Mouse (Mus musculus): ENCODE data around the gene Npas3. TPM values are rescaled to one million over a fixed set of nuclear protein-coding genes. Genes with fewer than 3 reads are reported as not detected.

Gene Npas3
- polyA plus RNA-seq, 1 experiment from 2014 or later, result 4.1 TPM

DNA sequence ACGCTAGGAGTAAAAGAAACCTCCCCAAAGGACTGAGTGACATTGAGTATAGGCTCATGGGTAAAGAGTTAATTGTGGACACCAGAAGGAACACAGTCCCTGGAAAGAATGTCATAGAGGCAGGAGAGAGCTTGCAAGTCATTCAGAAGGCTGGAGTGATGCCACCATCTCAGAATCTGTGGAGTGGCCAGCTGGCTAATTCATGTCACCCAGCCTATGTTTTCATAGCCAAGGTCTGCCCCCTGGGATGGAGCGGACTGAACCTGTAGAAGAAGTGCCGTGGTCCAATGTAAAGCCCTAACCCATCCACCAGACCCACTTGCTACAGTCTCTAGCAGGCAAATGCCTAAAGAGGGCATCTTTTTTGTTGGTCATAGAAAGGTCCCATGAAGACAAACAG lies 832.5 kb downstream of the Npas3 start:
- Histone ChIP-seq H3K36me3 (no peaks in the 10 kb centered on the region), H3K4me2 (replicated peaks) (no peak overlapping the region), H3K4me1 (no peaks in the 10 kb centered on the region), H3K27ac (replicated peaks) (no peak overlapping the region), H3K9ac (no peak overlapping the region), H3K9me3 (replicated peaks) (no peaks in the 10 kb centered on the region), H3K4me3 (replicated peaks) (no peak overlapping the region), H3K27me3 (no peaks in the 10 kb centered on the region)
- no peak for ATAC-seq (ENCODE audit: insufficient number of reproducible peaks, low FRiP score, low TSS enrichment, low read depth)
- 96% methylated on average over 3 of the region's 3 CpGs for WGBS

DNA sequence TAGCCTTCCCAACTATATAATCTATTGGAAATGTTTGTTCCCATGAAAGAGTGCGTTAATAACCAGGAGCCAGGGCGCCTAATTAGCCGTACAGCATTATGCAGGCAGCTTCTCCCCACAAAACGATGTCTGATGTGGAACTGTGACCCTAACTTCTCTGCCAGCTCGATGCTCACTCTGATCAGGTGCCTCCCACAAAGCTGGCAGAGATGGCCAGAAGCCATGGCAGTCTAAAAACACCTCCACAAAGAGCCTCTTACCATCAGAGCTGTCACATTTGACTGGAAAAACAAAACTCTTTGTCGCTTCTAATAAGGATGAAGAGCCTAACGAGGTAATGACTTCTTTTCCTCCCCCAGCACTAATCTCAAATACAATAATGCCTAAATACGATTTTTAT lies 845.3 kb downstream of the Npas3 start:
- Histone ChIP-seq H3K4me1 (no peaks in the 10 kb centered on the region), H3K27me3 (no peaks in the 10 kb centered on the region), H3K27ac (replicated peaks) (no peak overlapping the region), H3K9me3 (replicated peaks) (no peaks in the 10 kb centered on the region), H3K9ac (no peak overlapping the region), H3K4me3 (replicated peaks) (no peak overlapping the region), H3K4me2 (replicated peaks) (no peak overlapping the region), H3K36me3 (no peaks in the 10 kb centered on the region)
- ATAC-seq (ENCODE audit: insufficient number of reproducible peaks, low FRiP score, low TSS enrichment, low read depth), result no peak
- WGBS, result 64% methylated on average over 8 of the region's 8 CpGs

DNA sequence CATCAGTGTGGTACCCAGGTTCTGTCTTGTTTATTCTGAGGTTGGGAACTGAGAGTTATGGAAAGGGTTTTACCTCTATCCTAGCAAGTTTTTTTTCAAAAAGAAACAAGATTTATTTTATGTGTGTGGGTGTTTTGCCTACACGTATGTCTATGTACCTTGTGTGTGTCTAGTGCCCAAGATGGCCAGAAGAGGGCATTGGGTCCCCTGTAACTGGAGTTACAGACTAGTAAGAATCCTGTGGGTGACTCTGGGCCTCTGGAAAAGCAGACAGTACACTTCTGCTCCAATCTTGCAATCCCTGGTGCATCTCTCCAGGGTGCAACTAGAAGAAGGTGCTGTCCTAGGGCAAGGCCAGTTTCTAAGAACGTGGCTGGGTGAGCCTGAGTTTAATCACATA lies 848.0 kb downstream of the Npas3 start:
- H3K9me3 ChIP-seq (replicated peaks), result no peaks in the 10 kb centered on the region
- 80% methylated on average over 2 of the region's 2 CpGs for WGBS
- no peak overlapping the region for H3K9ac ChIP-seq
- H3K27ac ChIP-seq (replicated peaks), result no peak overlapping the region
- H3K27me3 ChIP-seq, result no peaks in the 10 kb centered on the region
- no peak for ATAC-seq (ENCODE audit: insufficient number of reproducible peaks, low FRiP score, low TSS enrichment, low read depth)
- no peak overlapping the region for H3K4me2 ChIP-seq (replicated peaks)
- H3K36me3 ChIP-seq, result no peaks in the 10 kb centered on the region
- no peaks in the 10 kb centered on the region for H3K4me1 ChIP-seq
- H3K4me3 ChIP-seq (replicated peaks), result no peak overlapping the region

DNA sequence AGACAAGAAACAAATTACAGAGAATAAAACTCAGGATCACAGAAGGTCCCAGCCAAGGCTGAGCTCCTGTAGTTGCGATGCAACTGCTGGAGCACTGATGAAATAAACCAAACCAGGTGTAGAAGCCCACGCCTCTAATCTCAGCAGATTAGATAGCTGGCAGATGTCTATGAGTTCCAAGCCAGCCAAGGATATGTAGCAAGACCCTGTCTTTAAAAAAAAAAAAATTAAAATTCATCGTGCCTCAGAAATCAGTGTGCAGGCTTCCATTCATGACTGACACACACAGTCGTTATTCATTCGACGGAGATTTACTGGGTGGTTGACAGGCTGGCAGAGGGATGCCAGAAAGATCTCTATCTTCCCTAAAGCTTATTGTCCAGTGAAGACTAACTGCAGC lies 849.7 kb downstream of the Npas3 start:
- no peak overlapping the region for H3K4me2 ChIP-seq (replicated peaks)
- H3K4me3 ChIP-seq (replicated peaks), result no peak overlapping the region
- no peak for ATAC-seq (ENCODE audit: insufficient number of reproducible peaks, low FRiP score, low TSS enrichment, low read depth)
- no peaks in the 10 kb centered on the region for H3K4me1 ChIP-seq
- H3K9ac ChIP-seq, result no peak overlapping the region
- no peaks in the 10 kb centered on the region for H3K9me3 ChIP-seq (replicated peaks)
- no peaks in the 10 kb centered on the region for H3K36me3 ChIP-seq
- WGBS, result 49% methylated on average over 6 of the region's 6 CpGs
- no peak overlapping the region for H3K27ac ChIP-seq (replicated peaks)
- no peaks in the 10 kb centered on the region for H3K27me3 ChIP-seq

DNA sequence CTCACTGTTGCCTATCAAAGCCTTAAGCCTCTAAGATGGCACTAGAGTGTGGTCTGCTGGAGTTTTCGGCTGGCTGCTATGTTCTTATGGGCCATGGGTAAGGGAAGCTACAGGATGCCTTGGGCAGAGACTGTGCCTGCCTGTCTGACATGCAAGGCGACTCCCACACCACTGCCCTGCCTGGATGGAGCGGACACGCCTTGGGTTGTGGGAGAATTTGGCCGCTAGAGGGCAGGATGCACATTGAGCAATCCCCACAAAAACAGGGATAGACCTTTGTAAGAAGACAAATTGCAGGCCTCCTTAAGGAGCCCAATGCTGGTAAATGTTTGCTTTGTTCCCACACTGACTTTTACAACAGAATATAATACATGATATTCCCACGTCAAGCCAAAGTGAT lies 850.3 kb downstream of the Npas3 start:
- Histone ChIP-seq H3K9me3 (replicated peaks) (no peaks in the 10 kb centered on the region), H3K36me3 (no peaks in the 10 kb centered on the region), H3K4me2 (replicated peaks) (no peak overlapping the region), H3K27ac (replicated peaks) (no peak overlapping the region), H3K9ac (no peak overlapping the region), H3K4me1 (no peaks in the 10 kb centered on the region), H3K4me3 (replicated peaks) (no peak overlapping the region), H3K27me3 (no peaks in the 10 kb centered on the region)
- 0 out of 2 replicates have a peak, but pooled peaks have one; percentile 7 for ATAC-seq (ENCODE audit: insufficient number of reproducible peaks, low FRiP score, low TSS enrichment, low read depth)
- WGBS, result 8% methylated on average over 6 of the region's 6 CpGs

DNA sequence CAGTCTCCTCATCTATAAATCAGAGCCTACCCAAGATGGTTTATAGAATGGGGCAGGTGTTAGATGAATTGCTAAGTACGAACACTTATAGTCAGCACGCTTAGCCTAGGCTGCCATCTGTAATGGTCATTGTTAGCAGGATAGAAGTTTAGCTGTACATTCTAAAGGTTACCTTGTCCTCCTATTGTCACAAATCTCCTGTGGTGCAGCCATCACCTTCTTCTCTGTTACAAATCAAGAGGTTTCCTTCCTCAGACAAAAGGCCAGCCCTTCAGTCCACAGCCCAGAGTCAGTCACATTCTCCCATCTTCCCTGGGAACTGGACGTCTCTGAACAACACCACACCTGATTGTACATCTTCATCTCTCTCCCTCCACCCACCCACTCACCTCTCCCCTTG lies 851.0 kb downstream of the Npas3 start:
- no peaks in the 10 kb centered on the region for H3K27me3 ChIP-seq
- WGBS, result 96% methylated on average over 3 of the region's 3 CpGs
- H3K4me2 ChIP-seq (replicated peaks), result no peak overlapping the region
- H3K36me3 ChIP-seq, result no peaks in the 10 kb centered on the region
- no peaks in the 10 kb centered on the region for H3K4me1 ChIP-seq
- H3K27ac ChIP-seq (replicated peaks), result no peak overlapping the region
- no peaks in the 10 kb centered on the region for H3K9me3 ChIP-seq (replicated peaks)
- no peak for ATAC-seq (ENCODE audit: insufficient number of reproducible peaks, low FRiP score, low TSS enrichment, low read depth)
- no peak overlapping the region for H3K9ac ChIP-seq
- no peak overlapping the region for H3K4me3 ChIP-seq (replicated peaks)

DNA sequence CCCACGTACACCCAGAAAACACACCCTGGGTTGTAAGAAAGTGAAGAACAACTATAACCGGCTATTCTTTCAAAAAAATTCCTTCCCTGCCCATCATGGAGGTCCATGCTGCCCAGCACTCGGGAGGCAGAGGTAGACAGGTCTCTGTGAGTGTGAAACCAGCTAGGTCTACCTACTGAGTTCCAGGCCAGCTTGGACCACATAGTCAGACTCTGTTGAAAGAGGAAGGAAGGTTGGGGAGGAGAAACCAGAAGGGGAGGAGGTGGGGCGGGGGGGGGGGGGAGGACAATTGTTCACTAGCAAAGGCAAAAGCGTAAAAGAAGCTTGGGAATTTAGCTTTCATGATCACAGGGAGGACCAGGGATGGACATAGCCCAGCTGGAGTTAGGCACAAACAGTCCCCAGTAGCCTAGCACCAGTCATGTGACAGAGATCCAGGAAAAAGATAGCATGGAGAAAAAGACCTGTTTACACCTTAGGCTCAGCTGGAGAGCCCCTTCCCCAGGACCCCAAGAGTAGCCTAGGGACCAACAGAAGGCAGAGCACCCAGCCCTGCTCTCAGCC lies 852.9 kb downstream of the Npas3 start:
- no peaks in the 10 kb centered on the region for H3K36me3 ChIP-seq
- H3K4me2 ChIP-seq (replicated peaks), result no peak overlapping the region
- H3K27ac ChIP-seq (replicated peaks), result no peak overlapping the region
- no peaks in the 10 kb centered on the region for H3K27me3 ChIP-seq
- H3K9me3 ChIP-seq (replicated peaks), result no peaks in the 10 kb centered on the region
- WGBS, result 83% methylated on average over 5 of the region's 5 CpGs
- H3K9ac ChIP-seq, result no peak overlapping the region
- ATAC-seq (ENCODE audit: insufficient number of reproducible peaks, low FRiP score, low TSS enrichment, low read depth), result no peak
- H3K4me1 ChIP-seq, result no peaks in the 10 kb centered on the region
- H3K4me3 ChIP-seq (replicated peaks), result no peak overlapping the region

DNA sequence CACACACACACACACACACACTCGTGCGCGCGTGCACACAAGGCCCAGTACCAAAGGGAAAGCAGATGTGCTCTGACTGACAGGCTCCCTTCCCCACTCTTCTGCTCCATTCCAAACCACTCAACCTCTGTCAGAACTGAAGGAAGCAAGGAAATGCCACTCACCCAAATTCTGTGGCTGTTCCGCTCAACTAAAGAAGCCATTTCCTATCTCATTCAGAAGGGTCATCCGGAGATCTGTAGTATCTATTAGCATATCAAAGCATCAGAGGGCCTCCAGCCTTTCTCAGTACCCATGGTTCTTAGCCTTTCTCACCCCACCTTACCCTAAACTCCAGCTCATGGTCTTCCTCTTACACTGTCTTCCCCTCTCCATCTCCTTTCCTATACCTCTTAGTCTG lies 854.0 kb downstream of the Npas3 start:
- Histone ChIP-seq H3K4me2 (replicated peaks) (no peak overlapping the region), H3K9ac (no peak overlapping the region), H3K9me3 (replicated peaks) (no peaks in the 10 kb centered on the region), H3K27me3 (no peaks in the 10 kb centered on the region), H3K27ac (replicated peaks) (no peak overlapping the region), H3K4me1 (no peaks in the 10 kb centered on the region), H3K36me3 (no peaks in the 10 kb centered on the region), H3K4me3 (replicated peaks) (no peak overlapping the region)
- no peak for ATAC-seq (ENCODE audit: insufficient number of reproducible peaks, low FRiP score, low TSS enrichment, low read depth)
- 59% methylated on average over 6 of the region's 6 CpGs for WGBS

DNA sequence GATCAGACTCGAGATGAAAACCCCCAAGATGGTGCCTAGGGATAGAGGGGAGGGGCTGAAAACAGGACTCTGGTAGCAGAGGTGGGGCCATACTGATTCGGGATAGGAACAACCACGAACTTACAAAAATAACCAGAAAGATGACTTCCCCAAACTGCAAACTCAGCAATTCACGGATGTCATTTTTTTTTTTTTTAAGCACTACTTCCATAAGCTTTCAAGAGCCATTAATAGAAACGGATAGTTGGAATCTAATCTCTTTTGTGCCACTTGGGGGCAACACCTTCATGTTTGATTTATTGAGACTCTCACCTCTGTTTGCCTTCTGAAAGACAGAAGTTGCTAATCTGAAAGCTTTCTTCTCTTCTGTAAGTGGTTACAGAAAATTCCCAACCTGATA lies 857.1 kb downstream of the Npas3 start:
- ATAC-seq (ENCODE audit: insufficient number of reproducible peaks, low FRiP score, low TSS enrichment, low read depth), result no peak
- no peaks in the 10 kb centered on the region for H3K27me3 ChIP-seq
- no peak overlapping the region for H3K4me3 ChIP-seq (replicated peaks)
- H3K36me3 ChIP-seq, result no peaks in the 10 kb centered on the region
- WGBS, result 39% methylated on average over 5 of the region's 5 CpGs
- no peak overlapping the region for H3K4me2 ChIP-seq (replicated peaks)
- H3K9me3 ChIP-seq (replicated peaks), result no peaks in the 10 kb centered on the region
- no peak overlapping the region for H3K9ac ChIP-seq
- H3K27ac ChIP-seq (replicated peaks), result no peak overlapping the region
- no peaks in the 10 kb centered on the region for H3K4me1 ChIP-seq

DNA sequence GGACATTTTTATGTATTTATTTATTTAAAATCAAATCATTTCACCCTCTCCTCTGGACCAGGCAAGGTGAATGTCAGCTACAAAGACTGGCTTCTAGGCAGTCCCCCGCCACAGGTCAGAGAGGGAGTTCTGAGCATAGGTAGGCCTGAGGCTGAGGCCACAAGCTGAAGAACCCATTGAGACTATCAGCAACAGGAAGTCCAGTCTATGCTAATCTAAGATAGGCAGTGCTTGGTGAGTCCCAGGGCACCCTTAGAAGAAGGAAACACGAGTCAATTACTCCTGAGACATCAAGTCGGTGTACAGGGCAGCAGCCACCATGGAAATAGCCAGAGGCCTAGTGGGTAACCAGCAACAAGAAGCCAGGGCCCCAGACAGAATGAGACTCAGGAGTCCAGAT lies 857.5 kb downstream of the Npas3 start:
- H3K9ac ChIP-seq, result no peak overlapping the region
- no peak overlapping the region for H3K4me2 ChIP-seq (replicated peaks)
- H3K27me3 ChIP-seq, result no peaks in the 10 kb centered on the region
- H3K9me3 ChIP-seq (replicated peaks), result no peaks in the 10 kb centered on the region
- H3K4me1 ChIP-seq, result no peaks in the 10 kb centered on the region
- no peak for ATAC-seq (ENCODE audit: insufficient number of reproducible peaks, low FRiP score, low TSS enrichment, low read depth)
- no peak overlapping the region for H3K27ac ChIP-seq (replicated peaks)
- H3K4me3 ChIP-seq (replicated peaks), result no peak overlapping the region
- WGBS, result 74% methylated on average over 3 of the region's 3 CpGs
- H3K36me3 ChIP-seq, result no peaks in the 10 kb centered on the region

DNA sequence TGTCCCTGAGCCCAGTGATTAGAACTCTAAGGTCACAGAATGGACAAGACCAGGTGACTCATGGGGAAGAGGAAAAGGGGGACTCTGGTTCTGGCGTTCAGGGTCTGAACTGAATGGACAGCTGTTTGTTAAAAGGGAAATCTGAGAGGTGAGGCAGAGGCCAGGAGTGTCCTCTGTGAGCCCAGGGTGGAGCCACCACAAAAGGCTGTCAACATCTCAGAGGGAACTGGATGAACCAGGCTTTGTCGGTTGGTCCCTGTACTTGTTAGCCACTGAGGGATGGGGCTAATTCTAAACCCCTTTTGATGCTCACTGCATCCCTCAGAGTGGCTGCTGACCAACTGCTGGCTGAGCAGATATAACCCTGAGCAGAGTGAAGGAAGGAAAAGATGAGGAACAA lies 861.9 kb downstream of the Npas3 start:
- 33% methylated on average over 2 of the region's 2 CpGs for WGBS
- Histone ChIP-seq H3K36me3 (no peaks in the 10 kb centered on the region), H3K27me3 (no peaks in the 10 kb centered on the region), H3K4me3 (replicated peaks) (no peak overlapping the region), H3K9ac (no peak overlapping the region), H3K4me2 (replicated peaks) (no peak overlapping the region), H3K4me1 (no peaks in the 10 kb centered on the region), H3K27ac (replicated peaks) (no peak overlapping the region), H3K9me3 (replicated peaks) (no peaks in the 10 kb centered on the region)
- ATAC-seq (ENCODE audit: insufficient number of reproducible peaks, low FRiP score, low TSS enrichment, low read depth), result no peak

DNA sequence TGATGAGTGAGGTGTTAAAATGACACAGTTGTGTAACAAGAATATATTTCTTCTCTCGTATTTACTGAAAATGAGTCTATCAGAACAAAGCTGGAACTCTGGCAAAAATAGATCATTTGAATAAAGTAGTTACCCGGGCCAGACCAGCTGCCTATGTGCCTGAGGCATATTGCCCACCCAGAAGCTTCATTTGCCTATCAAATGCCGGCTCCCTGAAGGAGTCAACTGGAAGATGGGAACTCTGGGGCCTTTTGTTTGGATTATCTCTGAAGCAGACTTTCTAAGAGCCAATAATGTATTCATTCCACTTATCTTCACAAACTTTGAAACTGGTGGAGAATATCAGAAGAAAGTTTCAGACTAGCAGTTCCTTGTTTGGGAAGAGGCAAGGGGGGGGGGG lies 862.5 kb downstream of the Npas3 start:
- H3K4me3 ChIP-seq (replicated peaks), result no peak overlapping the region
- no peaks in the 10 kb centered on the region for H3K9me3 ChIP-seq (replicated peaks)
- no peaks in the 10 kb centered on the region for H3K4me1 ChIP-seq
- no peak overlapping the region for H3K9ac ChIP-seq
- H3K27me3 ChIP-seq, result no peaks in the 10 kb centered on the region
- WGBS, result 32% methylated on average over 3 of the region's 3 CpGs
- no peaks in the 10 kb centered on the region for H3K36me3 ChIP-seq
- no peak overlapping the region for H3K27ac ChIP-seq (replicated peaks)
- no peak overlapping the region for H3K4me2 ChIP-seq (replicated peaks)
- ATAC-seq (ENCODE audit: insufficient number of reproducible peaks, low FRiP score, low TSS enrichment, low read depth), result no peak
